Mouse (Mus musculus): ENCODE measurements around the gene Ednra.
"Not testable (repeated sequence)": the region's sequence is repeated elsewhere in the genome, so short reads cannot be mapped to it uniquely, and the experiment has no call there.

Ednra gene

GRCm38 (mm10) chr8:77718933-77719332 is 5.3 kb downstream of the Ednra start:
- DNase-seq (ENCODE audit: extremely low spot score, low spot score), result no peak

DNA sequence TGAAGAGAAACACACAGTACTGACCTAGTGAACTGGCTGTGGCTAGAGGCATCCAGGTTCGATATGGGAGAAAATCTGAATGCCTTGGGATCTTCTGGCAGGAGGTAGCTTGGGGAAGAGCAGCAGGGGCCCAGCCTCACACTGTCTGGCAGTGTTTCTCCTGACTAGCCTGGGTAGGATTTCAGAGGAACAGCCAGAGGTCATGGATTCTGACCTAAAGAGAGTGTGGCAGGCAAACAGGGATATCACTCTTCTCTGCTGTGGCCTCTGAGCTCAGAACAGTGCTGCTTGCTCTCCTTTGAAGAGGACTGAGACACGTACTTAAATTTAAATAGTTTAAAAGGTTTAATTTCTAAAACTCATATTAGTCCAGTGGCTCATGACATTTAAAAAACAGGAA is 7.2 kb downstream of the Ednra start:
- no peak for DNase-seq (ENCODE audit: extremely low spot score, low spot score)

GRCm38 (mm10) chr8:77714455-77714854 is 9.8 kb downstream of the Ednra start:
- DNase-seq (ENCODE audit: extremely low spot score, low spot score), result no peak

GRCm38 (mm10) chr8:77713688-77714087 is 10.6 kb downstream of the Ednra start:
- no peak for DNase-seq (ENCODE audit: extremely low spot score, low spot score)

GRCm38 (mm10) chr8:77704768-77705167 is 19.5 kb downstream of the Ednra start:
- DNase-seq (ENCODE audit: extremely low spot score, low spot score), result no peak

- DNase-seq (ENCODE audit: extremely low spot score, low spot score), result no peak
Measured at GRCm38 (mm10) chr8:77698028-77698427, 26.2 kb downstream of the Ednra start.

GRCm38 (mm10) chr8:77696182-77696581 is 28.1 kb downstream of the Ednra start:
- DNase-seq (ENCODE audit: extremely low spot score, low spot score), result no peak

DNA sequence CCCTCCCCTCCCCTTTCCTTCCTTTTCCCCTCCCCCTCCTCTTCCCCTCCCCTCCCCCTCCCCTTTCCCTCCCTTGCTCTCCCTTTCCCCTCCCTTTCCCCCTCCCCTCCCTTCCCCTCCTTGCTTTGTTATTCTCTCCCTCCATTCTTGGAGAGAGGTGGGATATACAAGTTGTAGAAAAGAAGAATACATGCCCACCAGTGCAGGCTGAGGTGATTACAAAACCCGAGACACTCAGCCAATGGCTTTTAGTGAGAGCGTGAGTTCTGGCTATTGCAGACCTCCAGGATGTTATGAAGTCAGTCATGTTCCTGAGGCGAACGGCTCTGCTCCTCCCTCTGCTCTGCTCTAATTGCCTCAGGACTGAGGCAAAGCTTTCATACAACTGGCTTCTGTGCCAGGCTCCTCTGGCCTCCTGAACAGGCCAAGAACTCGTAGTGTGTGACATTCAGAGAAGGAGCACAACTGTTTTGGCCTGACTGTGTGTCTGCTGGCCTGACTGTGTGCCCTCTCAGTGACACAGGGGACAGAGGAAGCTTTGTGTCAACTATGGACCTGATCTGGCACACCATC is 28.7 kb downstream of the Ednra start:
- DNase-seq (ENCODE audit: extremely low spot score, low spot score), result no peak

GRCm38 (mm10) chr8:77695070-77695469 is 29.2 kb downstream of the Ednra start:
- DNase-seq (ENCODE audit: extremely low spot score, low spot score), result no peak

DNA sequence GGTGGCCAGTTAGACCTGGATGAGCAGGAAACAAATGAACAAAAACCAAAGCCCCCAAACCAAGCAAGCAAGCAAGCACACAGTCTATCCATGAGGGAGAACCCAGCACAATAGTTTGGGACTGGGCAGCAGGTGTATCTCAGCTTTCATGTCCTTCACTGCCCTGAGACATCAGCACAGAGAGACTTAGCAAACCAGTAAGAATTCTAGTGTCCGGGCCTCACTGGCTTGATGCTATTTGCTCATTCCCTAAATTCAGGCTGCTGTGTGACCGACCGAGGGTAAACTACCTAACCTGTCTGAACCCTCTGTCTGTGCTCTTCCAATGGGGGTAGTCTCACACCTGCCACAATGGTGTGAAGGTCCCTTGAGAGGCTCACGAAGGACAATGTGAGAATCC is 29.7 kb downstream of the Ednra start:
- DNase-seq (ENCODE audit: extremely low spot score, low spot score), result no peak

DNA sequence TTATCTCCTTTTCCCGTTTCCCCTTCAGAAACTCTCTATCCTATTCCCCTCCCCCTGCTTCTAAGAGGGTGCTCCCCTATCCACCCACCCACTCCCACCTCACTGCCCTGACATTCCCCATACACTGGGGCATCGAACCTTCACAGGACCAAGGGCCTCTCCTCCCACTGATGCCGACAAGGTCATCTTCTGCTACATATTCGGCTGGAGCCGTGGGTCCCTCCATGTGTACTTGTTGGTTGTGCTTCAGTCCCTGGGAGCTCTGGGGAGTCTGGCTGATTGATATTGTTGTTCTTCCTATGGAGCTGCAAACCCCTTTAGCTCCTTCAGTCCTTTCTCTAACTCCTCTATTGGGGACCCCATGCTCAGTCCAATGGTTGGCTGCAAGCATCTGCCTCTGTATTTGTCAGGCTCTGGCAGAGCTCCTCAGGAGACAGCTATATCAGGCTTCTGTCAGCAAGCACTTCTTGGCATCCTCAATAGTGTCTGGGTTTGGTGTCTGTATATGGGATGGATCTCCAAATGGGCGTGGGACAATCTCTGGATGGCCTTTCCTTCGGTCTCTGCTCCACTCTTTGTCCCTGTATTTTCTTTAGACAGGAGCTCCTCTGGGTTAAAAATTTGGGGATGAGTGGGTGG is 34.7 kb downstream of the Ednra start:
- not testable (repeated sequence) for DNase-seq (ENCODE audit: extremely low spot score, low spot score)

DNA sequence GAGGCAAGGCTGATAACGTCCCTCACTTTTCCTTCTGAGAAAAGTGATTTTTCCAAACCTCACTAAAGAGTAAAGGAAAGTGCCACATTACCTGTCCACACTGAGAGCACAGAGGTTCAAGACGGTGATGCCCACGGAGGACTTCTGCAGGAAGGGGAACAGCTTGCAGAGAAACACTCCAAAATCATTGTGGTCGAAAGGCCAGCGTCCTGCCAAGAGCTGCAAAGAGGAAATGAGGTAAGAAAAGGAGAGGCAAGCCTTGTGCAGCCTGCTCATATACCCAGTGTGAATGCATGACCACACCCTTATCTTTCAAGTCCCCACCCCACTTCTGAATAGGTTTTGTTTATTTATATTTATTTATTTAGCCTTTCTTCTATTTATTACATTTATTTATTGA is 35.3 kb downstream of the Ednra start:
- DNase-seq (ENCODE audit: extremely low spot score, low spot score), result no peak

DNA sequence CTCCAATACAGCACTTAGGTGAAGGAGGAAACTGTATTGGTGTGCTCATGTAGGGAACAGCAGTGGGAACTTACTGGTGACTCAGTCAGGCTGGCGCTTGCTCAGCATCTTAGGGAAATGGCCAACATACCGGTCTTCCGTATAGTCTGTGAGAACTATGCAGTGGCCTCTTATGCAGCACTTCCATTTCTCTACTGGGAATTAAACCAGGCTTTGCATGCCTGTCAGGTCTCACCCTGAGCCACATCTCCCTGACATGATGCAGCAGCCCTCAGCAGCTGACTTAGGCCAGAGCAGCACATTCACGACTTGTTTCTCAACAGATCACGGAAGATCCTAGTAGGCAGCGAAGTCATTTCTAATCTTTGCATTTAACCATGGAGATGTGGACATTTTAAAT is 39.9 kb downstream of the Ednra start:
- DNase-seq (ENCODE audit: extremely low spot score, low spot score), result no peak

GRCm38 (mm10) chr8:77683356-77684106 is 40.7 kb downstream of the Ednra start:
- no peak for DNase-seq (ENCODE audit: extremely low spot score, low spot score)

- no peak for DNase-seq (ENCODE audit: extremely low spot score, low spot score)
Measured at GRCm38 (mm10) chr8:77682008-77682934, 42.0 kb downstream of the Ednra start.

DNA sequence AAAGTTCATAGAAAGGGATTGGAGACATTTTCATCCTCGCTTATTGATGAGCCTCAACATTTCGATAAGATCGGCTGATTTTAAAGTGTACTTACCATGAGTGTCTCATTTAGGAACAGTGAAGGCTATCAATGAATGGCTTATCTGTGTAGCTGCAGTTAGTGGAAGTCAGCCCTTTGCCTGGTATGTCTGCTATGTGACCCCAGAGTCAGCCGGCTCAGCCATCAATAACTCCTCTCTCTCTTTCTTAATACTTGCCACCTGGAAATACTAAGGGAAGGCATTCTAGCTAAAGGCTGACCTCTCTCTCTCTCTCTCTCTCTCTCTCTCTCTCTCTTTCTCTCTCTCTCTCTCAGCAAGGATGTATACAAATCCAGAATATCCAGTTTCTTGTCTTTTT is 52.2 kb downstream of the Ednra start:
- DNase-seq (ENCODE audit: extremely low spot score, low spot score), result no peak

GRCm38 (mm10) chr8:77670612-77671363 is 53.5 kb downstream of the Ednra start:
- DNase-seq (ENCODE audit: extremely low spot score, low spot score), result no peak

DNA sequence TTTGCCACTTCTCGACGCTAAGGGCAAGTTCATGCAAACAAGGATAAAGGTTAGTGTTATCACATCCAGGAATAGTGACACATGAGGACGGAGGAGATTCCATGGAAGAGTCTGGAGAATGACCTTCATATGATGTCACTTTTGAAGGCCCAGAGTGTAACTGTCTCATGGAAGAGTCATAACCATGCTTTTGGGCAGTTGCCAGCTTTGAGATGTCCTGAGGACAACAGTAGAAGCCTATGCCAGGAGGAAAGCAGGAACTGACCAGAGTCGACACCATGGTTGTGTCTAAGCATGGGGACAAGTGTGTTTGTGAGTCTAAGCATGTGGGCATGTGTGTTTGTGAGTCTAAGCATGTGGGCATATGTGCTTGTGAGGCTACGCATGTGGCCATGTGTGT is 56.3 kb downstream of the Ednra start:
- no peak for DNase-seq (ENCODE audit: extremely low spot score, low spot score)

DNA sequence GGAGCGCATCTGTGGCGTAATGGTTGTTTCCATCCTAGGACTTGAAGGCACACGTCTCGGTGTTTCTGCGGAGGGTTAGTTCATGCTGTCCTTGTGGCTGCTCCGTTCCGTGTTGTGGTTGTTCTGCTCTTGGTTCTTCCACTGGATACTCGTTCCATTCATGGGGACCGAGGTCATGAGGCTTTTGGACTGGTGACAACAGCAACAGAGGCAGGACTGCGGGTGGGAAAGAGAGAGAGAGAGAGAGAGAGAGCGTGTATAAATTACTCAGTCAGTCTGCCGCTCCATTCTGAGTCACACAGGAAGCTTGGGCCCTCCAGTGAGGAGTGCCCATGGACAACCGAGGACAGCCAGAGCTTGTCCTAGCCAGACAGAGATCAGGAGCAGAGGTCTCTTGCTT is 59.4 kb downstream of the Ednra start:
- no peak for DNase-seq (ENCODE audit: extremely low spot score, low spot score)

DNA sequence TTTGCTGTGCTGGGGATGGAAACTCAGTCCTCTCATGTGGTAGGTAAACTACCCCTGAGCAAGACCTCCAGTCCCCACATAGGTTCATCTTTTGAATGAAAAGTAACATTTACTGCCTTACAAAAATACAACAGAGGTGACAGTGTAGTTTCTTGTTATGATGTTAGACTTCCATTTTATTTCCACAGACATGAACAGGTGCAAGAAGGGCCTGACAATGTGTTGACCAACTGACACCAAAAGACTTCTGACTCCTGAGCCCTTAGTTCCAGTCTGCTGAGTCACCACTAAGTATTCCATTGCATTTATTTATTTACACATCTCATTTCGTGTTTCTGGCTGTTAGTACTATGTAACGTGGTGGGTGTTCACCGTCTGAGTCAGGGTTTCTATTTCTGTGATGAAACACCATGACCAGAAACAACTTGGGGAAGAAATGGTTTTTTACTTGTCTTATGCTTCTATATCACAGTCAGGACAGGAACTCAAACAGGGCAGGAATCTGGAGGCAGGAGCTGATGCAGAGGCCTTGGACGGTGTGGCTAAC is 64.7 kb downstream of the Ednra start:
- no peak for DNase-seq (ENCODE audit: extremely low spot score, low spot score)

- no peak for DNase-seq (ENCODE audit: extremely low spot score, low spot score)
Measured at GRCm38 (mm10) chr8:77658356-77658755, 65.9 kb downstream of the Ednra start.
